Mouse (Mus musculus) limb, embryonic 10.5 days (tissue): Measurements from ENCODE around the gene Adprhl1. TPM values are rescaled to one million over a fixed set of nuclear protein-coding genes. Genes with fewer than 3 reads are reported as not detected.

Source experiments
- DNase-seq: peaks from one replicate; pipeline ENCODE4 v3.0.0-alpha.2; 2017; ENCODE audit warnings: low spot score
- H3K27ac ChIP-seq: fragments of 300-500 bp; sonication (generic); 2 replicates; pipeline ENCODE4 v1.5.1; 2016; ENCODE audit warnings: mild to moderate bottlenecking
- H3K27me3 ChIP-seq: fragments of 300-500 bp; sonication (generic); 2 replicates; pipeline ENCODE4 v1.6.1; 2016; ENCODE audit warnings: low read depth, mild to moderate bottlenecking; ENCODE audit not compliant: poor library complexity, severe bottlenecking
- H3K36me3 ChIP-seq: fragments of 300-500 bp; sonication (generic); 2 replicates; pipeline ENCODE4 v1.6.1; 2016; ENCODE audit warnings: mild to moderate bottlenecking, moderate library complexity
- H3K4me1 ChIP-seq: fragments of 300-500 bp; sonication (generic); 2 replicates; pipeline ENCODE4 v1.6.1; 2016
- H3K4me3 ChIP-seq: fragments of 300-500 bp; sonication (generic); 2 replicates; pipeline ENCODE4 v1.5.1; 2016; ENCODE audit warnings: mild to moderate bottlenecking, moderate library complexity
- H3K9me3 ChIP-seq: fragments of 300-500 bp; sonication (generic); replicated peaks from 2 replicates; pipeline ENCODE4 v1.6.1; 2016; ENCODE audit warnings: mild to moderate bottlenecking
- WGBS: fragments of 180-500 bp; shearing (Covaris S2); methylation state at CpG from one replicate; pipeline ENCODE4 v1.1.7; 2016; 5-methylcytosine and 5-hydroxymethylcytosine counted together
- microRNA counts: library from miRNA; unstranded; fragments of <30 nt; microRNA quantifications from one replicate; lab custom pipeline; 2017
- microRNA-seq: library from miRNA; unstranded; fragments of <30 nt; microRNA quantifications from one replicate; pipeline ENCODE4, GENCODE M21; 2017
- polyA plus RNA-seq: library from polyadenylated mRNA; unstranded; fragments of >200 nt; fragmentation: Nextera tagmentation; extraction: Ambion mirVana; gene quantifications from 2 replicates; pipeline ENCODE4 v1.2.1, GENCODE M21; 2016

Gene Adprhl1
- polyA plus RNA-seq, 1 experiment from 2014 or later, result not detected

GRCm38 (mm10) chr8:13181691-13181976 is 72.3 kb downstream of the Adprhl1 start:
- Histone ChIP-seq H3K27me3 (no peaks in the 10 kb centered on the region), H3K27ac (no peak overlapping the region), H3K4me1 (no peaks in the 10 kb centered on the region), H3K4me3 (no peak overlapping the region), H3K9me3 (no peaks in the 10 kb centered on the region), H3K36me3 (peaks cover 36% of the 10 kb centered on the region)
- WGBS, result 71% methylated on average over 2 of the region's 2 CpGs
- DNase-seq, result no peak

DNA sequence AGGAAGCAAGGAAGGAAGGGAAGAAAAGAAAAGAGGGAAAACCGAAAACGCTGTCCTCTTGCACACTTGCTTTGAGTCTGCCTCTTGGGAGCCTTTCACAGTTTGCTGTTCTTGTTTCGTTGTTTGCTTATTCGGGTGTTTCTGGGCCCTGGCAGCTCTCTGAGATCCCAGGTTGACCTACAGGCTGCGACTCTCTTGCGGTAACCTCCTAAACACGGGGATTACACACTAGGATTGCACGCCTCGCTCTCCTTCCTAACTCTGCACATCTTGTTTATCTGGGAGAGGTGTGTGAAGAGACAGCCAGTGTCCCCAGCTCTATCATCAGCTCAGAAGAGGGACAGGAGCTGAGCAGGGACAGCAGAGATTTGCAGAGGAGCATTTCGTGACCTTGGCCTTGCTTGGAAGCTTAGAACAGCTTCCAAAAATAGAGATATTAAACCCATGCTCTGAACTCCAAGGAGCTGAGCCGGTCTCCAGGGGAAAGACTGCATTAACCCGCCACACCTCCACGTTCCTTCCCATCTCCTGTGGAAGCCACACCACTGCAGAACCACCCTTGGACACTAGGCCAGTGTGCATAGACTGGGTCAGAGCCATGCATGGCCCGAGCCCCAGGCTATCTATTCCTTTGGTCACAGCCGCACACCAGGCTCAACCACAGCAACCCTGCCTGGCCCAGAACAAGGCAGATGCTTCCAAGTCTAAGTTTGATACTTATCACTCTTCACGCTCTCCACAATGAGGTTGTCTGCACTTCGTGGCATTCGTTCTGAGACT is 72.9 kb downstream of the Adprhl1 start:
- Histone ChIP-seq H3K9me3 (no peaks in the 10 kb centered on the region), H3K4me1 (no peaks in the 10 kb centered on the region), H3K27ac (no peak overlapping the region), H3K27me3 (no peaks in the 10 kb centered on the region), H3K36me3 (peaks cover 39% of the 10 kb centered on the region), H3K4me3 (no peak overlapping the region)
- 88% methylated on average over 18 of the region's 18 CpGs for WGBS
- no peak for DNase-seq

DNA sequence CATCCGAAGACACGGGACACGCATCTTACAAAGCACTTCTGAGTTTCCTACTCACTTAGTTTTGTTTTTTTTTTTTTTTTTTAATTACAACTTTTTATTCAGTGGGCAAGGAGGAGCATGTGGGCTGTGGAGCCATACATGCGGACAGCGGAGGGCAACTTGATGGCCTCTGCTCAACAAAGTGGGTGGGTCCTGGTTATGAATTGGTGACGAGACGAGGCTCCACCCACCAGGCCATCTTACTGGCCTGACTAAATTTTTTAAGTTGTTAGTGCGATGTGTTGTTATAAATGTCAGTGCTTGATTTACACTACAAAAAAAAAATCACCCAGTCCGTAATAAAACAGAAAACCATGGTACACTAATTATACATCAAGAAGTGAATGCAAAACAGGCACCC is 73.6 kb downstream of the Adprhl1 start:
- H3K27me3 ChIP-seq, result no peaks in the 10 kb centered on the region
- no peaks in the 10 kb centered on the region for H3K9me3 ChIP-seq
- H3K27ac ChIP-seq, result no peak overlapping the region
- peaks cover 45% of the 10 kb centered on the region for H3K36me3 ChIP-seq
- DNase-seq, result no peak
- H3K4me1 ChIP-seq, result no peaks in the 10 kb centered on the region
- WGBS, result 85% methylated on average over 9 of the region's 9 CpGs
- no peak overlapping the region for H3K4me3 ChIP-seq

- no peaks in the 10 kb centered on the region for H3K9me3 ChIP-seq
- 84% methylated on average over 7 of the region's 7 CpGs for WGBS
- H3K27me3 ChIP-seq, result no peaks in the 10 kb centered on the region
- no peak overlapping the region for H3K27ac ChIP-seq
- H3K4me3 ChIP-seq, result no peak overlapping the region
- DNase-seq, result no peak
- H3K36me3 ChIP-seq, result peaks cover 50% of the 10 kb centered on the region
- no peaks in the 10 kb centered on the region for H3K4me1 ChIP-seq
These were observed 74.0 kb downstream of the Adprhl1 start for GRCm38 (mm10) chr8:13179948-13180347.

GRCm38 (mm10) chr8:13179482-13179881 is 74.5 kb downstream of the Adprhl1 start:
- Histone ChIP-seq H3K9me3 (no peaks in the 10 kb centered on the region), H3K4me1 (no peaks in the 10 kb centered on the region), H3K27ac (no peak overlapping the region), H3K27me3 (no peaks in the 10 kb centered on the region), H3K36me3 (peaks cover 54% of the 10 kb centered on the region), H3K4me3 (no peak overlapping the region)
- DNase-seq, result no peak
- 81% methylated on average over 6 of the region's 6 CpGs for WGBS

DNA sequence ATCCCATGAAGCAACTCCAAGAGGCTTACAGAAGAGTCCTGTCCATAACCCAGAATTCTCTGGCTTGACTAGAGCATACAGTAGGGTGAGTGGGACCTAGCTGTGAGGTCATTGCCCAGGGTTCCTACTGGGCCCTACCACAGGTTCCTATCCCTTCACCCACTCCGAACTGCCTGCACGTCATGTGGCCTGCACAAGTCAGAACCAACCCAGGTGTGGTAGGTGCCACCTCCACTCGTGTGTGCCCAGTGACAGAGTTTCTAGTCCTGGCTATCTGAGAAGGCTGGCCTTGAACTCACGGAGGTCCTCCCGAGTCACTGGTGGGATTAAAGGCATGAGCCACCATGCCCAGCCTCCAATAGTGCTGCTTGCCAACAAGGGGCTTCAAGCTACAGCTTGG is 75.8 kb downstream of the Adprhl1 start:
- Histone ChIP-seq H3K27me3 (no peaks in the 10 kb centered on the region), H3K4me1 (no peaks in the 10 kb centered on the region), H3K9me3 (no peaks in the 10 kb centered on the region), H3K27ac (no peak overlapping the region), H3K36me3 (peaks cover 66% of the 10 kb centered on the region), H3K4me3 (no peak overlapping the region)
- DNase-seq, result no peak
- WGBS, result 90% methylated on average over 5 of the region's 5 CpGs

- no peak for DNase-seq
- 95% methylated on average over 7 of the region's 7 CpGs for WGBS
These were observed 76.6 kb downstream of the Adprhl1 start for GRCm38 (mm10) chr8:13177173-13177852.

DNA sequence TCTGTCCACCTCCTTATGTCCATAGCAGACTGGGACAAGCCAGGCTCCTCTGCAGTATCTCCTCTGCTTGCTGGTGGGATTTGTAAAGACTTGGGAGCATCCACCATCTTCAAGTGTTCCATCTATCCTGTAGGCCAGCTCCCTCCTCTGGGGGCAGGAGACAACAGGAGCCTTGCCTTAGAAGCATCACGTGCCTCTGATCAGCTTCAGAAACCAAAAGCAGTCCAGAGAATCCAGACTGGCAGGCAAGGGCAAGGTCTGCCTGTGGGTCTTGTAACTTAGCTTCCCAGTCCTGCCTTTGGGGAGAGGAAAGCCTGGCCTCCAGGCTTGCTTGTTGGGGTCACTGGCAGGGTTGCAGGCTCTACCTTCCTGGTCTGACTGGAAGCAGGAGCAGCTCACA is 78.3 kb downstream of the Adprhl1 start:
- WGBS, result 97% methylated on average over 1 of the region's 1 CpGs
- no peaks in the 10 kb centered on the region for H3K4me1 ChIP-seq
- H3K36me3 ChIP-seq, result peaks cover 84% of the 10 kb centered on the region
- no peaks in the 10 kb centered on the region for H3K9me3 ChIP-seq
- no peak for DNase-seq
- no peaks in the 10 kb centered on the region for H3K27me3 ChIP-seq
- no peak overlapping the region for H3K27ac ChIP-seq
- H3K4me3 ChIP-seq, result no peak overlapping the region

More at GRCm38 (mm10) chr8:13177173-13177852, 76.6 kb downstream of the Adprhl1 start:
- Histone ChIP-seq H3K27me3 (no peaks in the 10 kb centered on the region), H3K4me1 (no peaks in the 10 kb centered on the region), H3K27ac (no peak overlapping the region), H3K9me3 (no peaks in the 10 kb centered on the region), H3K4me3 (no peak overlapping the region), H3K36me3 (peaks cover 68% of the 10 kb centered on the region)

- WGBS, result 91% methylated on average over 4 of the region's 4 CpGs
- Histone ChIP-seq H3K27me3 (no peaks in the 10 kb centered on the region), H3K4me3 (no peak overlapping the region), H3K4me1 (no peaks in the 10 kb centered on the region), H3K9me3 (no peaks in the 10 kb centered on the region), H3K36me3 (peaks cover 92% of the 10 kb centered on the region), H3K27ac (no peak overlapping the region)
- DNase-seq, result no peak
These were observed 79.2 kb downstream of the Adprhl1 start for GRCm38 (mm10) chr8:13174811-13175210.

GRCm38 (mm10) chr8:13174305-13174704 is 79.7 kb downstream of the Adprhl1 start:
- Histone ChIP-seq H3K27me3 (no peaks in the 10 kb centered on the region), H3K36me3 (peaks cover 97% of the 10 kb centered on the region), H3K9me3 (no peaks in the 10 kb centered on the region), H3K4me3 (no peak overlapping the region), H3K27ac (no peak overlapping the region), H3K4me1 (no peaks in the 10 kb centered on the region)
- 89% methylated on average over 4 of the region's 4 CpGs for WGBS
- DNase-seq, result no peak

MicroRNAs within 50 kb of the gene (microRNA counts, 519-probe panel; counts per million panel counts)
- 684 counts per million, percentile 72 among the panel's probes with 10 or more counts for microRNA mmu-miR-1968 (lab: Ali Mortazavi, UCI)

Small RNA genes lying within 50 kb of the gene (microRNA-seq; reads per million reads assigned to microRNA genes)
- gene Mir1968, result 16.1 reads per million, percentile 26 among the genes with 10 or more reads in this experiment

Other genes with a start within 250 kb of the Adprhl1 start
- not detected in 2 replicates for gene F7, start 228.1 kb downstream of the Adprhl1 start, polyA plus RNA-seq
- 0.53 and 0.64 TPM in 2 replicates for gene F10, start 216.9 kb downstream of the Adprhl1 start, polyA plus RNA-seq
- 0.20 and 0.33 TPM in 2 replicates for gene Proz, start 193.2 kb downstream of the Adprhl1 start, polyA plus RNA-seq
- gene Pcid2, start 148.7 kb downstream of the Adprhl1 start, polyA plus RNA-seq, result 62.9 and 65.8 TPM in 2 replicates
- gene Cul4a, start 148.5 kb downstream of the Adprhl1 start, polyA plus RNA-seq, result 92.4 and 104 TPM in 2 replicates
- 186 and 196 TPM in 2 replicates for gene Lamp1, start 95.0 kb downstream of the Adprhl1 start, polyA plus RNA-seq
- gene Grtp1, start 53.5 kb downstream of the Adprhl1 start, polyA plus RNA-seq, result 16.0 and 18.8 TPM in 2 replicates
- 19.9 and 23.3 TPM in 2 replicates for gene Dcun1d2, start 34.0 kb upstream of the Adprhl1 start, polyA plus RNA-seq
- 32.1 and 37.5 TPM in 2 replicates for gene Tmco3, start 34.0 kb upstream of the Adprhl1 start, polyA plus RNA-seq
- 183 and 197 TPM in 2 replicates for gene Tfdp1, start 84.6 kb upstream of the Adprhl1 start, polyA plus RNA-seq
- not detected in 2 replicates for gene Atp4b, start 142.7 kb upstream of the Adprhl1 start, polyA plus RNA-seq
- gene Grk1, start 150.9 kb upstream of the Adprhl1 start, polyA plus RNA-seq, result 0.06 TPM in 2 replicates
- 0.29 and 0.40 TPM in 2 replicates for gene Tmem255b, start 181.0 kb upstream of the Adprhl1 start, polyA plus RNA-seq
- 3.4 and 4.3 TPM in 2 replicates for gene Gas6, start 240.3 kb upstream of the Adprhl1 start, polyA plus RNA-seq